Mouse (Mus musculus) hindbrain, embryonic 11.5 days (tissue): Measurements from ENCODE around the gene Pak2. TPM values are rescaled to one million over a fixed set of nuclear protein-coding genes. Genes with fewer than 3 reads are reported as not detected.

Experiments
- ATAC-seq: fragments of 200-750 bp; cut with Nextera tagmentation; 2 replicates; pipeline ENCODE4 v1.8.0; 2017; ENCODE audit warnings: mild to moderate bottlenecking, moderate TSS enrichment, moderate library complexity; ENCODE audit not compliant: low FRiP score
- DNase-seq: peaks from one replicate; pipeline ENCODE4 v3.0.0-alpha.2; 2015; ENCODE audit warnings: low spot score
- H3K27ac ChIP-seq: fragments of 300-500 bp; sonication (generic); 2 replicates; pipeline ENCODE4 v1.5.1; 2014; ENCODE audit warnings: mild to moderate bottlenecking, low read depth, low read length
- H3K27me3 ChIP-seq: fragments of 300-500 bp; sonication (generic); 2 replicates; pipeline ENCODE4 v1.6.1; 2014; ENCODE audit warnings: mild to moderate bottlenecking, low read length, moderate library complexity, mixed read lengths; ENCODE audit not compliant: control insufficient read depth, insufficient read depth
- H3K36me3 ChIP-seq: fragments of 300-500 bp; sonication (generic); 2 replicates; pipeline ENCODE4 v1.6.1; 2014; ENCODE audit warnings: mild to moderate bottlenecking, low read length, moderate library complexity, mixed read lengths; ENCODE audit not compliant: control insufficient read depth, insufficient read depth
- H3K4me1 ChIP-seq: fragments of 300-500 bp; sonication (generic); replicated peaks from 2 replicates; pipeline ENCODE4 v1.6.1; 2014; ENCODE audit warnings: low read length, mixed read lengths; ENCODE audit not compliant: control insufficient read depth, insufficient read depth
- H3K4me2 ChIP-seq: fragments of 300-500 bp; sonication (generic); replicated peaks from 2 replicates; pipeline ENCODE4 v1.6.1; 2014; ENCODE audit warnings: mild to moderate bottlenecking, low read depth, low read length
- H3K4me3 ChIP-seq: fragments of 300-500 bp; sonication (generic); 2 replicates; pipeline ENCODE4 v1.5.1; 2014; ENCODE audit warnings: low read depth, low read length
- H3K9ac ChIP-seq: fragments of 300-500 bp; sonication (generic); 2 replicates; pipeline ENCODE4 v1.6.1; 2014; ENCODE audit warnings: low read depth, low read length
- H3K9me3 ChIP-seq: fragments of 300-500 bp; sonication (generic); 2 replicates; pipeline ENCODE4 v1.6.1; 2016; ENCODE audit warnings: low read length; ENCODE audit not compliant: control insufficient read depth
- WGBS: fragments of 180-500 bp; shearing (Covaris S2); extraction: QIAGEN DNeasy Blood & Tissue Kit; methylation state at CpG from one replicate; pipeline ENCODE4 v1.1.7; 2014; 5-methylcytosine and 5-hydroxymethylcytosine counted together
- polyA plus RNA-seq: library from polyadenylated mRNA; unstranded; fragments of >200 nt; fragmentation: Nextera tagmentation; extraction: Ambion mirVana; gene quantifications from 2 replicates; pipeline ENCODE4 v1.2.1, GENCODE M21; 2014

The Pak2 gene
- polyA plus RNA-seq, 1 experiment from 2014 or later = 46.4 TPM

GRCm38 (mm10) chr16:32058817-32059216, 20.3 kb downstream of the Pak2 start:
- 88% methylated on average over 5 of the region's 5 CpGs for WGBS
- H3K27ac ChIP-seq = no peak overlapping the region
- no peaks in the 10 kb centered on the region for H3K27me3 ChIP-seq
- ATAC-seq = no peak
- H3K4me1 ChIP-seq = no peaks in the 10 kb centered on the region
- H3K36me3 ChIP-seq = no peaks in the 10 kb centered on the region
- H3K4me3 ChIP-seq = no peak overlapping the region
- no peak overlapping the region for H3K9ac ChIP-seq
- no peaks in the 10 kb centered on the region for H3K9me3 ChIP-seq
- no peak overlapping the region for H3K4me2 ChIP-seq
- no peak for DNase-seq

- Histone ChIP-seq H3K4me1 (no peaks in the 10 kb centered on the region), H3K9me3 (no peaks in the 10 kb centered on the region), H3K4me3 (no peak overlapping the region), H3K27me3 (no peaks in the 10 kb centered on the region), H3K9ac (no peak overlapping the region), H3K36me3 (0 out of 2 replicates have a peak, but pooled peaks cover 8% of the 10 kb centered on the region), H3K27ac (no peak overlapping the region), H3K4me2 (no peak overlapping the region)
- WGBS = 91% methylated on average over 4 of the region's 4 CpGs
- ATAC-seq = no peak
- no peak for DNase-seq
These were observed 36.8 kb downstream of the Pak2 start for GRCm38 (mm10) chr16:32042367-32042766.

GRCm38 (mm10) chr16:32019678-32020077, 59.5 kb downstream of the Pak2 start:
- Histone ChIP-seq H3K9ac (no peak overlapping the region), H3K4me2 (no peak overlapping the region), H3K27me3 (no peaks in the 10 kb centered on the region), H3K4me3 (no peak overlapping the region), H3K9me3 (no peaks in the 10 kb centered on the region), H3K36me3 (0 out of 2 replicates have a peak, but pooled peaks cover 2% of the 10 kb centered on the region), H3K4me1 (no peaks in the 10 kb centered on the region), H3K27ac (no peak overlapping the region)
- no peak for ATAC-seq
- DNase-seq = no peak
- WGBS = 94% methylated on average over 9 of the region's 9 CpGs

GRCm38 (mm10) chr16:32010330-32010729, 68.8 kb downstream of the Pak2 start:
- no peaks in the 10 kb centered on the region for H3K36me3 ChIP-seq
- no peak for ATAC-seq
- H3K4me1 ChIP-seq = no peaks in the 10 kb centered on the region
- H3K9me3 ChIP-seq = no peaks in the 10 kb centered on the region
- no peak overlapping the region for H3K9ac ChIP-seq
- H3K4me3 ChIP-seq = no peak overlapping the region
- no peaks in the 10 kb centered on the region for H3K27me3 ChIP-seq
- no peak overlapping the region for H3K4me2 ChIP-seq
- H3K27ac ChIP-seq = no peak overlapping the region
- 82% methylated on average over 4 of the region's 4 CpGs for WGBS
- no peak for DNase-seq

- H3K27ac ChIP-seq = no peak overlapping the region
- H3K4me1 ChIP-seq = no peaks in the 10 kb centered on the region
- ATAC-seq (no peak), DNase-seq (no peak)
- no peaks in the 10 kb centered on the region for H3K9me3 ChIP-seq
- H3K36me3 ChIP-seq = no peaks in the 10 kb centered on the region
- 52% methylated on average over 5 of the region's 5 CpGs for WGBS
- no peak overlapping the region for H3K4me2 ChIP-seq
- no peak overlapping the region for H3K4me3 ChIP-seq
- H3K9ac ChIP-seq = no peak overlapping the region
- no peaks in the 10 kb centered on the region for H3K27me3 ChIP-seq
These were observed 69.2 kb downstream of the Pak2 start for GRCm38 (mm10) chr16:32009913-32010312.

- Histone ChIP-seq H3K4me1 (no peaks in the 10 kb centered on the region), H3K27me3 (no peaks in the 10 kb centered on the region), H3K36me3 (no peaks in the 10 kb centered on the region), H3K27ac (no peak overlapping the region), H3K4me2 (no peak overlapping the region), H3K9me3 (no peaks in the 10 kb centered on the region), H3K4me3 (no peak overlapping the region), H3K9ac (no peak overlapping the region)
- DNase-seq = no peak
- 68% methylated on average over 10 of the region's 10 CpGs for WGBS
- ATAC-seq = no peak
These were observed 70.4 kb downstream of the Pak2 start for GRCm38 (mm10) chr16:32008529-32009293.

GRCm38 (mm10) chr16:32004731-32005130, 74.4 kb downstream of the Pak2 start:
- H3K4me2 ChIP-seq = no peak overlapping the region
- WGBS = 95% methylated on average over 3 of the region's 3 CpGs
- H3K4me1 ChIP-seq = peaks cover 2% of the 10 kb centered on the region; the same call in 1 of the 2 replicates
- H3K27ac ChIP-seq = no peak overlapping the region
- ATAC-seq (no peak), DNase-seq (no peak)
- no peaks in the 10 kb centered on the region for H3K27me3 ChIP-seq
- no peak overlapping the region for H3K9ac ChIP-seq
- no peaks in the 10 kb centered on the region for H3K9me3 ChIP-seq
- no peaks in the 10 kb centered on the region for H3K36me3 ChIP-seq
- H3K4me3 ChIP-seq = no peak overlapping the region

GRCm38 (mm10) chr16:32002509-32003477, 76.3 kb downstream of the Pak2 start, which contains the start of gene Senp5:
TSS of gene Senp5 (minus strand) at chr16:32003287.
- Histone ChIP-seq H3K27me3 (no peaks in the 10 kb centered on the region), H3K27ac (peak within 1 kb of the TSS; percentile 51), H3K4me3 (peak within 1 kb of the TSS; percentile 89), H3K9me3 (no peaks in the 10 kb centered on the region), H3K4me2 (peak within 1 kb of the TSS; percentile 61), H3K4me1 (peaks cover 2% of the 10 kb centered on the region; the same call in 1 of the 2 replicates), H3K9ac (peak within 1 kb of the TSS; percentile 85), H3K36me3 (no peaks in the 10 kb centered on the region)
- DNase-seq (peak; percentile 93), ATAC-seq (peak; percentile 94)
- WGBS = 1% methylated on average over 66 of the region's 66 CpGs
